Mouse (Mus musculus) ES-E14 (cell line): ENCODE results near the gene Flywch1.

ENCODE experiments used
- HCFC1 ChIP-seq: IDR thresholded peaks from 2 replicates; pipeline ENCODE4 v1.6.1; 2012; ENCODE audit warnings: low read length, inconsistent platforms, borderline replicate concordance; ENCODE audit not compliant: insufficient read depth
- ZC3H11A ChIP-seq: IDR thresholded peaks from 2 replicates; pipeline ENCODE4 v1.6.1; 2012; ENCODE audit warnings: low read depth, mild to moderate bottlenecking, inconsistent platforms, low read length, borderline replicate concordance
- ZNF384 ChIP-seq: IDR thresholded peaks from 2 replicates; pipeline ENCODE4 v1.6.1; 2012; ENCODE audit warnings: low read depth, low read length, inconsistent platforms

GRCm38 (mm10) chr17:23746311-23746710, 25.1 kb downstream of the Flywch1 start:
- TF ChIP-seq ZNF384 (no peak), HCFC1 (no peak), ZC3H11A (no peak)
